In genomic region chr4:10835252-10836051, GRCm38 (mm10) we compare ENCODE assay signal across 9 mouse cellular contexts. TPM values are rescaled to one million over a fixed set of nuclear protein-coding genes. Genes with fewer than 3 reads are reported as not detected.
DNase-seq lines count a peak whose midpoint lies in the region; ATAC-seq and TF ChIP-seq lines count a peak whose summit lies in the region.
"Had no signal": no experiment of that assay in that cellular context is flagged by ENCODE, and none has a peak within 500 bp of the region (broad histone marks: within the 10 kb centered on the region; RNA-seq: fewer than 3 reads in every experiment).

No protein-coding gene starts in this region.

- peak; percentile 37 for DNase-seq in kidney, postnatal 0 days (ENCODE audit: low spot score)
- no peak for DNase-seq in kidney, adult 18-20 months
- DNase-seq in G1E (ENCODE audit: low spot score) = no peak
- DNase-seq in c-Kit-positive CD71-positive TER-119-negative erythroid progenitor cells, embryonic 14.5 days (ENCODE audit: low read depth) = peak; percentile 4
- peak; percentile 43 for DNase-seq in forelimb bud, embryonic 11.5 days (ENCODE audit: low read depth, low spot score)
- peak; percentile 39 for DNase-seq in lung, postnatal 0 days (ENCODE audit: low spot score)
- peak; percentile 6 for DNase-seq in telencephalon, adult 2 months (ENCODE audit: low read depth, low spot score)

- no peaks in the 10 kb centered on the region for H3K9me3 ChIP-seq in kidney, postnatal 0 days (replicated peaks; ENCODE audit: low read length)
- no peaks in the 10 kb centered on the region for H3K9me3 ChIP-seq in G1E (replicated peaks)
- no peaks in the 10 kb centered on the region for H3K9me3 ChIP-seq in lung, postnatal 0 days (ENCODE audit: low read length)
- H3K9me3 ChIP-seq: limb, embryonic 13.5 days had no signal

- TF ChIP-seq CTCF in kidney, postnatal 0 days (IDR thresholded peaks at IDR 0.05; ENCODE audit: low read depth) = peak; percentile 82
- peak; percentile 32; the same call in 1 of the 2 replicates for TF ChIP-seq CTCF in G1E (IDR thresholded peaks at IDR 0.05; ENCODE audit: low read depth, low read length)
- peak; percentile 71 for TF ChIP-seq CTCF in lung, postnatal 0 days (IDR thresholded peaks at IDR 0.05)

- H3K4me1 ChIP-seq in kidney, postnatal 0 days (replicated peaks; ENCODE audit: insufficient read depth, low read length) = no peaks in the 10 kb centered on the region
- H3K4me1 ChIP-seq in G1E (ENCODE audit: insufficient read depth, low read depth, low read length) = no peaks in the 10 kb centered on the region
- no peaks in the 10 kb centered on the region for H3K4me1 ChIP-seq in lung, postnatal 0 days (ENCODE audit: insufficient read depth, low read depth, low read length)
- H3K4me1 ChIP-seq: limb, embryonic 13.5 days had no signal

- H3K36me3 ChIP-seq in kidney, postnatal 0 days (ENCODE audit: insufficient read depth, low read length) = no peaks in the 10 kb centered on the region
- no peaks in the 10 kb centered on the region for H3K36me3 ChIP-seq in G1E (replicated peaks)
- no peaks in the 10 kb centered on the region for H3K36me3 ChIP-seq in lung, postnatal 0 days (ENCODE audit: insufficient read depth, low read length)
- H3K36me3 ChIP-seq: limb, embryonic 13.5 days had no signal

- no peak overlapping the region for H3K27ac ChIP-seq in kidney, postnatal 0 days
- no peak overlapping the region for H3K27ac ChIP-seq in lung, postnatal 0 days (ENCODE audit: low read length)
- H3K27ac ChIP-seq: limb, embryonic 13.5 days had no signal

- no peak overlapping the region for H3K4me2 ChIP-seq in kidney, postnatal 0 days (ENCODE audit: low read length)
- H3K4me2 ChIP-seq in lung, postnatal 0 days (replicated peaks; ENCODE audit: low read depth, low read length) = no peak overlapping the region
- H3K4me2 ChIP-seq: limb, embryonic 13.5 days had no signal

- ATAC-seq in kidney, postnatal 0 days (replicated peaks; ENCODE audit: low FRiP score, low read depth) = no peak
- ATAC-seq in G1E (ENCODE audit: extremely low read depth, insufficient number of reproducible peaks, low FRiP score, poor library complexity, severe bottlenecking) = no peak
- ATAC-seq in lung, postnatal 0 days = no peak
- ATAC-seq in inflammation-experienced regulatory T-cells, adult 6 months = no peak

- no peak for TF ChIP-seq EP300 in lung, postnatal 0 days (IDR thresholded peaks at IDR 0.05)

- no peaks in the 10 kb centered on the region for H3K27me3 ChIP-seq in kidney, postnatal 0 days (ENCODE audit: insufficient read depth, low read length)
- 0 out of 2 replicates have a peak, but pooled peaks cover 4% of the 10 kb centered on the region for H3K27me3 ChIP-seq in G1E (ENCODE audit: insufficient read depth, low read length)
- H3K27me3 ChIP-seq in lung, postnatal 0 days (replicated peaks; ENCODE audit: insufficient read depth, low read length) = no peaks in the 10 kb centered on the region

- no peak overlapping the region for H3K4me3 ChIP-seq in kidney, postnatal 0 days (replicated peaks; ENCODE audit: low read depth, low read length)
- H3K4me3 ChIP-seq in G1E (ENCODE audit: low read depth, low read length) = no peak overlapping the region
- no peak overlapping the region for H3K4me3 ChIP-seq in lung, postnatal 0 days (ENCODE audit: low read depth, low read length)
- H3K4me3 ChIP-seq: limb, embryonic 13.5 days had no signal

- WGBS in kidney, postnatal 0 days = 70% methylated on average over 6 of the region's 6 CpGs
- WGBS in lung, postnatal 0 days = 72% methylated on average over 6 of the region's 6 CpGs

- no peak overlapping the region for H3K9ac ChIP-seq in kidney, postnatal 0 days (ENCODE audit: low read depth, low read length)
- H3K9ac ChIP-seq in lung, postnatal 0 days (replicated peaks; ENCODE audit: low read depth) = no peak overlapping the region
- H3K9ac ChIP-seq: limb, embryonic 13.5 days had no signal

RNA-seq across cellular contexts. Expression of gene 2610301B20Rik, which starts 38.8 kb away (rescaled TPM):
- 27.7 and 29.5 TPM in 2 replicates for polyA plus RNA-seq in kidney, postnatal 0 days (2015; fragmentation: Nextera tagmentation; extraction: Ambion mirVana)
- total RNA-seq in G1E (2014; fragmentation: Nextera tagmentation) (39.5 and 42.7 TPM in 2 replicates), G1E (2017) (17.3 and 17.5 TPM in 2 replicates)
- 14.4 and 19.6 TPM in 2 replicates for polyA plus RNA-seq in G1E (2012)
- polyA plus RNA-seq in lung, postnatal 0 days (2015; fragmentation: Nextera tagmentation; extraction: Ambion mirVana) = 25.8 and 28.3 TPM in 2 replicates
- 10 to 100 TPM in 2 of 3 experiments, 1 to 10 TPM in 1; 9.1 to 12.0 (median 11.0) TPM for polyA plus RNA-seq in inflammation-experienced regulatory T-cells, adult 6 months (2017; shearing (Covaris generic))

Comparison
In these comparisons a context has a peak if more than half of its experiments do, and no peak if none do; other contexts are left out.
1. DNase-seq: peak in kidney, postnatal 0 days (single experiment), c-Kit-positive CD71-positive TER-119-negative erythroid progenitor cells, embryonic 14.5 days (single experiment), forelimb bud, embryonic 11.5 days (single experiment), lung, postnatal 0 days (single experiment) and telencephalon, adult 2 months (single experiment); none in kidney, adult 18-20 months (single experiment) and G1E (single experiment).
2. CTCF ChIP-seq: peak in every context shown above with its lines; median percentile 82 in kidney, postnatal 0 days; 71 in lung, postnatal 0 days; 32 in G1E.